Mouse (Mus musculus): ENCODE data around the gene Chat. TPM values are rescaled to one million over a fixed set of nuclear protein-coding genes. Genes with fewer than 3 reads are reported as not detected.

Chat gene
- total and polyA plus RNA-seq, 2 experiments = not detected

DNA sequence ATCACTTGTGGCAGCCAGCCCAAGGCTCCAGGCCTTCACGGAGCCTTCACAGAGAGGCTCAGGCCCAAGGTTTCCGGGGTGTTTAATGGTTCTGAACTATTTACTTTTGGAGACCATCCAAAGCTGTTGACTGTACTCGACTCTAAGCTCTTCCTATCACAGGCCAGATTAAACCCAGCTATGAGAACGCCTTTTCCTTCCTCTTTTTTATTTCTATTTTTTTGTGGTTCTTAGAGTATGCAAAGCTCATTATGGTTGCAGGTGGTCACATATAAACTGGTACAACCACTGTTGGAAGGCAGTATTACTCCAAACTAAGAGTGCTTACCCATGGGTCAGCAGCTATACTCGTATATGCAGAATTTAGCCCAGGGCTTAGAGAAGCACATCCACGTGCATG is 18.8 kb downstream of the Chat start:
- H3K79me2 ChIP-seq (ENCODE audit: control insufficient read depth, insufficient read depth, low read length) = no peaks in the 10 kb centered on the region
- H3K4me1 ChIP-seq (ENCODE audit: control insufficient read depth, insufficient read depth, low read length) = no peaks in the 10 kb centered on the region
- H3K36me3 ChIP-seq (ENCODE audit: control insufficient read depth, insufficient read depth, low read length) = no peaks in the 10 kb centered on the region
- H3K27ac ChIP-seq (replicated peaks; ENCODE audit: insufficient read depth, low read depth, low read length) = no peak overlapping the region
- no peak overlapping the region for H3K9ac ChIP-seq (ENCODE audit: low read depth, low read length)
- DNase-seq (ENCODE audit: extremely low read depth, low read depth, low spot score) = no peak
- no peak overlapping the region for H3K4me3 ChIP-seq (ENCODE audit: insufficient read depth, low read depth, low read length)
- 71% methylated on average over 6 of the region's 6 CpGs for WGBS
- no peaks in the 10 kb centered on the region for H3K27me3 ChIP-seq (ENCODE audit: control insufficient read depth, insufficient read depth, low read length)
- no peak for TF ChIP-seq CTCF (IDR thresholded peaks at IDR 0.05; ENCODE audit: low read depth, low read length)
- TF ChIP-seq POLR2A (IDR thresholded peaks at IDR 0.05; ENCODE audit: extremely low read depth, insufficient read depth, low read length) = no peak

DNA sequence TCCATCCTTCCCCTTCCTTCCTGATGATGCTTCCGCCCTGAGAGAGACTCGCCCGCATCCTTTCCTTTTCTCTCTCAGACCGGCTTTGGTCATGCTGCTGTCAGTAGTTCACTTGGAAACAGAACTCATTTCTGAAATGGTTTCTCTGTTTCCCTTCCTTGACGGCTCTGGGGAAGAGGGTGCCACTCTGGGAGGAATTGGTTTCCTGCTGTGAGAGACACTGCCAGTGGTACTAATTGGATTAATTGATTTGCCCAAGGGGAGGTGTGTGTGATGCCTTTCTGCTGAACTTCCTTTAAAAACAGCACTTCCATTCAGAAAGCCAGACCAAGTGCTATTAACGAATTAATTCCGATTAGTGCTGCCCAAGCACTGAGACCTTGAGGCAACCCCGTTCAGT is 22.3 kb downstream of the Chat start:
- 35% methylated on average over 8 of the region's 8 CpGs for WGBS

DNA sequence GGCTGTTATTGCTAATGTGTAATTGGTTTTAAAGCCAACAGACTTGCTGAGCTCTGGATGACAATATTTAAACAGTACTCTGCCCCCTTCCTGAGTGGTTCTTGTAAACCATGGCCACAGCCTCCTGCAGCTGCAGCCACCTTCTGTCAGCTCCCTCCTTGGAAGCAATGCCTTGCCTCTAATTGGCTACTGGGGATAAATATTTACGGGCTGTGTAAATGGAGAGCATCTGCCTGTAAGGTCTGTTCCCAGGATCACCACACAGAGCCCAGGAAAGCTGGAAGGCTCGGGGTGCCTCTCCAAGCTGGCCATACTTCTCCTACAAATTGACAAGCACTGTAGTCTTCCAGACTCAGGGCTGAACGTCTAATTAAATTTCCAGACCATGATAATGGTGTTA is 26.0 kb downstream of the Chat start:
- Histone ChIP-seq H3K9ac (ENCODE audit: low read depth, low read length) (no peak overlapping the region), H3K27me3 (ENCODE audit: control insufficient read depth, insufficient read depth, low read length) (no peaks in the 10 kb centered on the region), H3K36me3 (ENCODE audit: control insufficient read depth, insufficient read depth, low read length) (no peaks in the 10 kb centered on the region), H3K79me2 (ENCODE audit: control insufficient read depth, insufficient read depth, low read length) (no peaks in the 10 kb centered on the region), H3K4me1 (ENCODE audit: control insufficient read depth, insufficient read depth, low read length) (no peaks in the 10 kb centered on the region), H3K27ac (replicated peaks; ENCODE audit: insufficient read depth, low read depth, low read length) (no peak overlapping the region), H3K4me3 (ENCODE audit: insufficient read depth, low read depth, low read length) (no peak overlapping the region)
- DNase-seq (ENCODE audit: extremely low read depth, low read depth, low spot score) = peak; percentile 1
- 34% methylated on average over 3 of the region's 3 CpGs for WGBS
- TF ChIP-seq CTCF (IDR thresholded peaks at IDR 0.05; ENCODE audit: low read depth, low read length) (no peak), POLR2A (IDR thresholded peaks at IDR 0.05; ENCODE audit: extremely low read depth, insufficient read depth, low read length) (no peak)

More for the DNA sequence above, 22.3 kb downstream of the Chat start:
- Histone ChIP-seq H3K79me2 (ENCODE audit: control insufficient read depth, insufficient read depth, low read length) (no peaks in the 10 kb centered on the region), H3K9ac (ENCODE audit: low read depth, low read length) (no peak overlapping the region), H3K36me3 (ENCODE audit: control insufficient read depth, insufficient read depth, low read length) (no peaks in the 10 kb centered on the region), H3K4me3 (ENCODE audit: insufficient read depth, low read depth, low read length) (no peak overlapping the region), H3K27ac (replicated peaks; ENCODE audit: insufficient read depth, low read depth, low read length) (no peak overlapping the region), H3K4me1 (ENCODE audit: control insufficient read depth, insufficient read depth, low read length) (no peaks in the 10 kb centered on the region), H3K27me3 (ENCODE audit: control insufficient read depth, insufficient read depth, low read length) (no peaks in the 10 kb centered on the region)
- DNase-seq (ENCODE audit: extremely low read depth, low read depth, low spot score) = no peak
- TF ChIP-seq CTCF (IDR thresholded peaks at IDR 0.05; ENCODE audit: low read depth, low read length) = no peak
- TF ChIP-seq POLR2A (IDR thresholded peaks at IDR 0.05; ENCODE audit: extremely low read depth, insufficient read depth, low read length) = no peak

DNA sequence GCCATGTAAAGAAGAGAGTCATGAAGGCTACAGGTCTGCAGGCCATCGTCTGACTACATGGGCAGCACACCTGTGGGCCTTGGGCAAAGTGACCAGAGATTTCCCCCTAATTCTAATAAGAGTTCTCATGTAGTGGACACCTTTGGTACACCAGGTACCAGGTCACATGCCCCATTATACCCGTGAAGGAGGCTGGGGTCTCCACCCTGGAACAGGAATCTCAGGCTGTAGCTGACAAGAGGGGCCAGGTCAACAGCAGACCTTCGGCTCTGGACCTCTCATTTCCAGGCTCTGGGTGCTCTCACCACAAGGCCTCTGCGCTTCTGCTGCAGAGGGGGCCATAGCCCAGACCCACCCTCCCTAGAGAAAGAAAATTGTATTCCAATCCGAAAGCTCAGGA is 26.5 kb downstream of the Chat start:
- Histone ChIP-seq H3K4me1 (ENCODE audit: control insufficient read depth, insufficient read depth, low read length) (no peaks in the 10 kb centered on the region), H3K9ac (ENCODE audit: low read depth, low read length) (no peak overlapping the region), H3K4me3 (ENCODE audit: insufficient read depth, low read depth, low read length) (no peak overlapping the region), H3K27me3 (ENCODE audit: control insufficient read depth, insufficient read depth, low read length) (no peaks in the 10 kb centered on the region), H3K79me2 (ENCODE audit: control insufficient read depth, insufficient read depth, low read length) (no peaks in the 10 kb centered on the region), H3K36me3 (ENCODE audit: control insufficient read depth, insufficient read depth, low read length) (no peaks in the 10 kb centered on the region), H3K27ac (replicated peaks; ENCODE audit: insufficient read depth, low read depth, low read length) (no peak overlapping the region)
- 57% methylated on average over 5 of the region's 5 CpGs for WGBS
- TF ChIP-seq CTCF (IDR thresholded peaks at IDR 0.05; ENCODE audit: low read depth, low read length) (no peak), POLR2A (IDR thresholded peaks at IDR 0.05; ENCODE audit: extremely low read depth, insufficient read depth, low read length) (no peak)
- no peak for DNase-seq (ENCODE audit: extremely low read depth, low read depth, low spot score)

DNA sequence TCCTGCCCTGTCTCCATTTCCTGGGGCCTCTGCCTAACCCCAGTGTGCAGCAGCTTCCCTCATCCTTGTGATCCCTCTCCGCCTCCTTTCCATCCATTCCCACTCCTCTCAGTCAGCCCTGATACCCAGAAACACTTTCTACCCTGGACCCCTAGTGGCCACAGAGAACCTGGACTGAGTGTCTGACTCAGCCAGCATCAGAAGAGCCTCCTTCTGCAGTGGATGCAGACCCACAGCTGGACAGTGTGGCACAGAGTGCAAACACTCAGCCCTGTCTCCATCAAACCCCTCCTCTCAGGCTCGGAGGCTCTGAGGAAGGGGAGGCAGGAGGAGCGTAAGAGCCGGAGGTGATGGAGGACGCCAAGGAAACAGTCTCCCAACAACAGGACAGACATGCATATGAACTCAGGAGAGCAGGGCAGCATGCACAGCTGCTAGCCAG is 28.4 kb downstream of the Chat start:
- Histone ChIP-seq H3K4me3 (ENCODE audit: insufficient read depth, low read depth, low read length) (no peak overlapping the region), H3K4me1 (ENCODE audit: control insufficient read depth, insufficient read depth, low read length) (no peaks in the 10 kb centered on the region), H3K79me2 (ENCODE audit: control insufficient read depth, insufficient read depth, low read length) (no peaks in the 10 kb centered on the region), H3K27ac (replicated peaks; ENCODE audit: insufficient read depth, low read depth, low read length) (no peak overlapping the region), H3K9ac (ENCODE audit: low read depth, low read length) (no peak overlapping the region), H3K36me3 (ENCODE audit: control insufficient read depth, insufficient read depth, low read length) (no peaks in the 10 kb centered on the region), H3K27me3 (ENCODE audit: control insufficient read depth, insufficient read depth, low read length) (no peaks in the 10 kb centered on the region)
- TF ChIP-seq CTCF (IDR thresholded peaks at IDR 0.05; ENCODE audit: low read depth, low read length) (no peak), POLR2A (IDR thresholded peaks at IDR 0.05; ENCODE audit: extremely low read depth, insufficient read depth, low read length) (no peak)
- 54% methylated on average over 5 of the region's 5 CpGs for WGBS
- no peak for DNase-seq (ENCODE audit: extremely low read depth, low read depth, low spot score)

DNA sequence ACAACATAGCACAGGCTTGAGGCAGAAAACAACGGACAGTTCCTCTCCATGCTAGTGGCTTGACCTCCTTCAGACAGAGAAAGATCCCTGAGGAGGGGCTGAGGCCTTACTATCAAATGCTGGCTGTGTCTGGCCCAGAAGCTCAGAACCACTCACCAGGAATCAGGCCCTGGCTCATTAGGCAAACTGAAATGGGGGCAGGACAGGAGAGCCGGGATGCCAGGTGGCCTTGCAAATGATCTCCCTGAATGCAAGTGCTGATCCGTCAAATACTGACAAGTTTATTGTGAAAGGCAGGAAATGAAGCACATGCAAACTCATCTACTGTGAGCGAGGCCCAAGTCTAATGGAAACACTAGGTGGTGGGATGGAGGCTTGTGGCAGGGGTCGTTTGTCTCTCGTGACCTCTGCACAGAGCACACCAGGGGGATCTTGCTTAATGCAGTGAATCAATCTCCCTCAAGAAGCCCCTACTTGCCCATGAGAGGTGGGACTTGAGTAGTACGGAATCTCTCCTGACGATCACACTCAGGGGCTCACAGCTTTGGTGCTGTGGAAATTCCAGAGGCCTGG is 36.7 kb downstream of the Chat start:
- no peak overlapping the region for H3K4me3 ChIP-seq (ENCODE audit: insufficient read depth, low read depth, low read length)
- no peak overlapping the region for H3K9ac ChIP-seq (ENCODE audit: low read depth, low read length)
- H3K27ac ChIP-seq (replicated peaks; ENCODE audit: insufficient read depth, low read depth, low read length) = no peak overlapping the region
- H3K4me1 ChIP-seq (ENCODE audit: control insufficient read depth, insufficient read depth, low read length) = no peaks in the 10 kb centered on the region
- DNase-seq (ENCODE audit: extremely low read depth, low read depth, low spot score) = no peak
- WGBS = 58% methylated on average over 8 of the region's 8 CpGs
- H3K27me3 ChIP-seq (ENCODE audit: control insufficient read depth, insufficient read depth, low read length) = no peaks in the 10 kb centered on the region
- no peaks in the 10 kb centered on the region for H3K79me2 ChIP-seq (ENCODE audit: control insufficient read depth, insufficient read depth, low read length)
- no peaks in the 10 kb centered on the region for H3K36me3 ChIP-seq (ENCODE audit: control insufficient read depth, insufficient read depth, low read length)
- TF ChIP-seq CTCF (IDR thresholded peaks at IDR 0.05; ENCODE audit: low read depth, low read length) = no peak
